Mouse (Mus musculus): ENCODE measurements at regions not wholly inside any gene's neighbourhood (a gene's known extent, or its start where the extent isn't known, plus 50 kb on each side); places are given as distances from the start of the nearest gene placed in this dataset.

DNA sequence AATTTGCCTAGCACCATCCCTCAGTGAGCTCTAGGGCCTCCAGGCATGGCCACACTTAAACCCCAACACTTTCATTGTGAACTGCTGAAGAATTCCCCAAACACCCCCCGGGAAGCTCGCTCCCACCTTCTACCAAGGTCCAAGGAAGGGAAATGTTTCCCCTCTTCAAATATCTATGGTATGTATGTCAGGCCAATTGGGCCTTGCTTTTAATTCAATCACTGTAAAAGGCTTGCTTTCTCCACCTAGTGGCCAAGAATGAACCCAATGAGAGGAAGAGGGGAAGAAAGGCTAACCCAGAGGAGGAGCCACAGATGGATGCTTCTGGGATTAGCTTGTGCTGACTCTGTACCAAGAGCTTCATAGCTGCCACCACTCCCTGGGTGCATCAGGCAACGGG, 336.3 kb upstream of the Tgfbr2 start:
- Histone ChIP-seq H3K36me3 (no peaks in the 10 kb centered on the region), H3K9ac (peak overlapping the region; percentile 4; the same call in 1 of the 2 replicates), H3K4me3 (no peak overlapping the region), H3K4me1 (peaks cover 5% of the 10 kb centered on the region; the same call in 1 of the 2 replicates), H3K27ac (no peak overlapping the region), H3K27me3 (no peaks in the 10 kb centered on the region), H3K4me2 (no peak overlapping the region), H3K9me3 (no peaks in the 10 kb centered on the region)
- 46% methylated on average over 3 of the region's 3 CpGs for WGBS
- no peak for ATAC-seq (ENCODE audit: borderline replicate concordance, extremely low read depth, low FRiP score, low TSS enrichment)

DNA sequence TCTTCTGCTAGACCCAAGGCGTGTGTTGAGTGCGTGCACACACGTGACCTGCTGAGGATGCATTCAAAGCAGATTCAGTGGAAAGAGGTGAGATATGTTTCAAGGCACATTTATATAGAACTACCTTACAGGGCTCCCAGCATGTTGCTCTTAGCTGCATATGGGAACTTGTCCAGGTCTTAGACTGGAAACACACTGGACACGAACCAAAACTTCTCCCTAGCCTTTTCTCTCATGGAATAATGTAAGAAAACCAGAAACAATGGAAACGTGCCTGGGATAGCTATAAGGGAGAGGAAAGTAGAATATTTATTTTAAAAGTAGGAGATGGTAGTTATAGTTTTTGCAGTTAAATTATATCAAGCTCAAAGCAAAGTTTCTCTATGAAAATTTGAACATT, 332.6 kb upstream of the Tgfbr2 start:
- 82% methylated on average over 5 of the region's 5 CpGs for WGBS
- Histone ChIP-seq H3K9me3 (no peaks in the 10 kb centered on the region), H3K36me3 (no peaks in the 10 kb centered on the region), H3K4me2 (no peak overlapping the region), H3K27me3 (no peaks in the 10 kb centered on the region), H3K4me1 (peaks cover 5% of the 10 kb centered on the region; the same call in 1 of the 2 replicates), H3K9ac (no peak overlapping the region), H3K27ac (no peak overlapping the region), H3K4me3 (no peak overlapping the region)
- ATAC-seq (ENCODE audit: borderline replicate concordance, extremely low read depth, low FRiP score, low TSS enrichment) = no peak

GRCm38 (mm10) chr9:116502831-116503230, 327.7 kb upstream of the Tgfbr2 start:
- ATAC-seq (ENCODE audit: borderline replicate concordance, extremely low read depth, low FRiP score, low TSS enrichment) = no peak
- 55% methylated on average over 5 of the region's 5 CpGs for WGBS
- H3K36me3 ChIP-seq = no peaks in the 10 kb centered on the region

DNA sequence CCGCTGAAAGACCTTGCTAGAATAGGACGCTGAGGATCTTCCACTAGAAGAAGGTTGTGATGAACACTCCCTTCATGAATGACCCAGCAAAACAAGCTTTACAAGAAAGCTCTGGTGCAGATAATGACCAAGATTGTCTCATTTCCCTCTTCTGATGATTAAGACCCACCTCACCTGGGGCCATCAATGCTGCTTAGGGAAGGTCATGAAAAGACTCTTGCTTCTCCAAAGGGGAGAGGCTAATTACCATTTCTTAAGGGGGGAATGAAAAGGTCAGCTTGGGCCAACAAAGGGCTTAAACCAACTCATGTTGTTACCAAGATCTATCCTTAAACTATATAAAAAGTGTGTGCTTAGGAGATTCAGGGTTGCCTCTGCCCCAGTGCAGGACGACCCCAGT, 325.8 kb upstream of the Tgfbr2 start:
- Histone ChIP-seq H3K36me3 (no peaks in the 10 kb centered on the region), H3K27ac (no peak overlapping the region), H3K4me1 (no peaks in the 10 kb centered on the region), H3K9ac (no peak overlapping the region), H3K4me2 (no peak overlapping the region), H3K4me3 (no peak overlapping the region), H3K27me3 (no peaks in the 10 kb centered on the region), H3K9me3 (no peaks in the 10 kb centered on the region)
- no peak for ATAC-seq (ENCODE audit: borderline replicate concordance, extremely low read depth, low FRiP score, low TSS enrichment)
- 91% methylated on average over 3 of the region's 3 CpGs for WGBS

More at GRCm38 (mm10) chr9:116502831-116503230, 327.7 kb upstream of the Tgfbr2 start:
- H3K27ac ChIP-seq = no peak overlapping the region
- no peaks in the 10 kb centered on the region for H3K4me1 ChIP-seq
- no peak overlapping the region for H3K9ac ChIP-seq
- no peaks in the 10 kb centered on the region for H3K9me3 ChIP-seq
- H3K4me2 ChIP-seq = no peak overlapping the region
- no peaks in the 10 kb centered on the region for H3K27me3 ChIP-seq
- H3K4me3 ChIP-seq = no peak overlapping the region

- H3K4me1 ChIP-seq = no peaks in the 10 kb centered on the region
- no peaks in the 10 kb centered on the region for H3K36me3 ChIP-seq
- H3K27ac ChIP-seq = no peak overlapping the region
- no peaks in the 10 kb centered on the region for H3K27me3 ChIP-seq
- no peak overlapping the region for H3K9ac ChIP-seq
- H3K4me3 ChIP-seq = no peak overlapping the region
- ATAC-seq (ENCODE audit: borderline replicate concordance, extremely low read depth, low FRiP score, low TSS enrichment) = no peak
- WGBS = 82% methylated on average over 2 of the region's 2 CpGs
- no peaks in the 10 kb centered on the region for H3K9me3 ChIP-seq
- no peak overlapping the region for H3K4me2 ChIP-seq
Observed at GRCm38 (mm10) chr9:116491227-116491626, 316.1 kb upstream of the Tgfbr2 start.

GRCm38 (mm10) chr9:116489787-116490186, 314.6 kb upstream of the Tgfbr2 start:
- no peak for ATAC-seq (ENCODE audit: borderline replicate concordance, extremely low read depth, low FRiP score, low TSS enrichment)
- Histone ChIP-seq H3K27me3 (no peaks in the 10 kb centered on the region), H3K9me3 (no peaks in the 10 kb centered on the region), H3K36me3 (no peaks in the 10 kb centered on the region), H3K4me1 (no peaks in the 10 kb centered on the region), H3K4me3 (no peak overlapping the region), H3K4me2 (no peak overlapping the region), H3K27ac (no peak overlapping the region), H3K9ac (no peak overlapping the region)
- WGBS = 70% methylated on average over 4 of the region's 4 CpGs

GRCm38 (mm10) chr9:116489273-116489672, 314.1 kb upstream of the Tgfbr2 start:
- ATAC-seq (ENCODE audit: borderline replicate concordance, extremely low read depth, low FRiP score, low TSS enrichment) = peak; percentile 31; the same call in 1 of the 2 replicates
- Histone ChIP-seq H3K27me3 (no peaks in the 10 kb centered on the region), H3K9me3 (no peaks in the 10 kb centered on the region), H3K4me2 (no peak overlapping the region), H3K4me3 (no peak overlapping the region), H3K4me1 (no peaks in the 10 kb centered on the region), H3K9ac (no peak overlapping the region), H3K27ac (no peak overlapping the region), H3K36me3 (no peaks in the 10 kb centered on the region)
- WGBS = 80% methylated on average over 5 of the region's 5 CpGs

GRCm38 (mm10) chr9:116477309-116477708, 302.1 kb upstream of the Tgfbr2 start:
- ATAC-seq (ENCODE audit: borderline replicate concordance, extremely low read depth, low FRiP score, low TSS enrichment) = no peak
- H3K4me3 ChIP-seq = no peak overlapping the region
- H3K9me3 ChIP-seq = no peaks in the 10 kb centered on the region
- no peak overlapping the region for H3K27ac ChIP-seq
- no peak overlapping the region for H3K4me2 ChIP-seq
- no peaks in the 10 kb centered on the region for H3K36me3 ChIP-seq
- no peaks in the 10 kb centered on the region for H3K4me1 ChIP-seq
- 66% methylated on average over 3 of the region's 3 CpGs for WGBS
- H3K27me3 ChIP-seq = no peaks in the 10 kb centered on the region
- H3K9ac ChIP-seq = no peak overlapping the region

- Histone ChIP-seq H3K9me3 (no peaks in the 10 kb centered on the region), H3K4me2 (no peak overlapping the region), H3K4me1 (no peaks in the 10 kb centered on the region), H3K4me3 (no peak overlapping the region), H3K36me3 (no peaks in the 10 kb centered on the region), H3K27ac (no peak overlapping the region), H3K27me3 (no peaks in the 10 kb centered on the region), H3K9ac (no peak overlapping the region)
- WGBS = 81% methylated on average over 12 of the region's 12 CpGs
- ATAC-seq (ENCODE audit: borderline replicate concordance, extremely low read depth, low FRiP score, low TSS enrichment) = no peak
Observed at GRCm38 (mm10) chr9:116475206-116475955, 300.2 kb upstream of the Tgfbr2 start.

DNA sequence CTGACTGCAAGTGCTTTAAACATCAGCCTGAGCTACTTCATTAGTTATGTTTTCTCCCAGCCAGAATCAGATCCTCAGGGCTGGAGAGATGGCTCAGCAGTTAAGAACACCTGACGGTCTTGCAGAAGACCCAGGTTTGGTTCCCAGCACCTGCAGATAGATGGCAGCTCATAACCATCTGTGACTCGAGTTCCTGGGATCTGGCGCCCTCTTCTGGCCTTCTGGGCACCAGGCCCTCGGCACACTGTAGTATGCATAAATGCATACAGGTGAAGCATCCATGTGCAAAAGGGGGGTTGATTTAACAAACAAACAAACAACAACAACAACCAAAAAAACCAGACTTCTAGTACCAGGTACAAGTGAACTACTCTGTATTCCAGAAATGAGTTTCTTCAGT, 297.7 kb upstream of the Tgfbr2 start:
- Histone ChIP-seq H3K4me3 (no peak overlapping the region), H3K36me3 (no peaks in the 10 kb centered on the region), H3K4me1 (no peaks in the 10 kb centered on the region), H3K4me2 (no peak overlapping the region), H3K27ac (no peak overlapping the region), H3K9me3 (no peaks in the 10 kb centered on the region), H3K9ac (no peak overlapping the region), H3K27me3 (no peaks in the 10 kb centered on the region)
- no peak for ATAC-seq (ENCODE audit: borderline replicate concordance, extremely low read depth, low FRiP score, low TSS enrichment)
- WGBS = 66% methylated on average over 4 of the region's 4 CpGs

- Histone ChIP-seq H3K4me2 (no peak overlapping the region), H3K4me3 (no peak overlapping the region), H3K9ac (no peak overlapping the region), H3K9me3 (no peaks in the 10 kb centered on the region), H3K4me1 (no peaks in the 10 kb centered on the region), H3K36me3 (no peaks in the 10 kb centered on the region), H3K27ac (no peak overlapping the region), H3K27me3 (no peaks in the 10 kb centered on the region)
- 56% methylated on average over 10 of the region's 10 CpGs for WGBS
- ATAC-seq (ENCODE audit: borderline replicate concordance, extremely low read depth, low FRiP score, low TSS enrichment) = no peak
Observed at GRCm38 (mm10) chr9:116468569-116469250, 293.6 kb upstream of the Tgfbr2 start.

DNA sequence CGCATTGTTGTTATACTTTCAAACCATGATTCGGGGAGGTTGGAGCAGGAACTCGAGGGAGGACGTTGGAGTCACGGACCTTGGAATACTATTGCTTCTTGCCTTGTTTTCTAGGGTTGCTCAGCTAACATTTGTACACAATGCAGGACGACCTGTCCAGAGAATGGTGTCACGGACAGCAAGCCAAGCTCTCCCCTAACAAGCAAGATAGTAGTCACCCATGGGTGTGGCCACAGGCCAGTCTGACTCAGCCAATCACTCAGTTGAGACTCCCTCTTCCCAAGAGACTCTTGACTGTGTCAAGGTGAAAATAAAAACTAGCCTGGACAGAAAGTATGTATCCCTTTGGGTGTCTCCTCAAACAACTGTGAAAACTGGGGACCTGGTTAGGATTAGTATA, 291.2 kb upstream of the Tgfbr2 start:
- Histone ChIP-seq H3K27me3 (no peaks in the 10 kb centered on the region), H3K9me3 (no peaks in the 10 kb centered on the region), H3K4me1 (no peaks in the 10 kb centered on the region), H3K36me3 (no peaks in the 10 kb centered on the region), H3K27ac (no peak overlapping the region), H3K4me2 (no peak overlapping the region), H3K4me3 (no peak overlapping the region), H3K9ac (no peak overlapping the region)
- no peak for ATAC-seq (ENCODE audit: borderline replicate concordance, extremely low read depth, low FRiP score, low TSS enrichment)
- 86% methylated on average over 7 of the region's 7 CpGs for WGBS
